Mouse (Mus musculus): ENCODE data around the gene Nr2e1.

DNA sequence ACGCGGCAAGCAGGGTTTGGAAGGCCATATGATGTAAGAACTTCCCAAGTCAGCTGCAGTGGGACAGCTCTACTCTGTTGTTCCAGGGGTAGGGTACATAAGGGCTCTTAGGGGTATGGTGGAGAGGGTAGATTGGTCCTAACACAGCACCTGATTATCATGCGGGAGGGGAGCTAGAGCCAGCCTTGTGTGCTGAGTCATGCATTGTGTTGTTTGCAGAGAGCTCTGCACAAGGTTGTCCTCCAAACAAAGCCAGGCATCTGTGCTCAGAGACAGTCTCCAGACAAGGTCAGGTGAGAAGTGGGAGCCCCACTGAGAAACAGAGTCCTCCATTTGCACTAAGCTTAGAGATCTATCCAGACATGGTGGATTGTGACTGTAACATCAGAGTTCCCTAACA, 36.9 kb downstream of the Nr2e1 start:
- TF ChIP-seq POLR2A (IDR thresholded peaks at IDR 0.05; ENCODE audit: insufficient read depth, low read depth, low read length) (no peak), CTCF (IDR thresholded peaks at IDR 0.05; ENCODE audit: insufficient read depth, low read depth, low read length) (no peak)

Measured in olfactory bulb, adult 2 months (tissue).